Mouse (Mus musculus): Measurements from ENCODE around the gene Pdk4. TPM values are rescaled to one million over a fixed set of nuclear protein-coding genes. Genes with fewer than 3 reads are reported as not detected.
A peak's percentile ranks its signal among the peaks of the same experiment; 100 is the strongest.

Gene Pdk4
- polyA plus RNA-seq (2016; fragmentation: Nextera tagmentation; extraction: Ambion mirVana), result 0.63 TPM in 2 replicates

- no peaks in the 10 kb centered on the region for H3K9me3 ChIP-seq
- peak within 1 kb of the TSS; percentile 65 for H3K4me3 ChIP-seq
- H3K27ac ChIP-seq, result peak within 1 kb of the TSS; percentile 76
- peaks cover 14% of the 10 kb centered on the region for H3K4me1 ChIP-seq
- peak; percentile 50 for DNase-seq (ENCODE audit: extremely low spot score, low spot score)
- 2% methylated on average over 43 of the region's 43 CpGs for WGBS
- peaks cover 28% of the 10 kb centered on the region for H3K27me3 ChIP-seq (ENCODE audit: poor library complexity, severe bottlenecking)
- no peaks in the 10 kb centered on the region for H3K36me3 ChIP-seq (replicated peaks)
These were observed at the start of gene Pdk4 for GRCm38 (mm10) chr6:5495961-5496853. TSS of gene Pdk4 (minus strand) at chr6:5496309.

- H3K27me3 ChIP-seq (ENCODE audit: poor library complexity, severe bottlenecking), result no peaks in the 10 kb centered on the region
- no peaks in the 10 kb centered on the region for H3K36me3 ChIP-seq (replicated peaks)
- WGBS, result 61% methylated on average over 2 of the region's 2 CpGs
- no peak overlapping the region for H3K4me3 ChIP-seq
- DNase-seq (ENCODE audit: extremely low spot score, low spot score), result no peak
- no peaks in the 10 kb centered on the region for H3K4me1 ChIP-seq
- no peaks in the 10 kb centered on the region; the same call in 1 of the 2 replicates for H3K9me3 ChIP-seq
- no peak overlapping the region for H3K27ac ChIP-seq
These were observed 41.8 kb upstream of the Pdk4 start for GRCm38 (mm10) chr6:5537855-5538365.

GRCm38 (mm10) chr6:5535754-5536153 lies 39.6 kb upstream of the Pdk4 start:
- H3K9me3 ChIP-seq, result no peaks in the 10 kb centered on the region
- H3K4me1 ChIP-seq, result no peaks in the 10 kb centered on the region
- no peak for DNase-seq (ENCODE audit: extremely low spot score, low spot score)
- no peaks in the 10 kb centered on the region for H3K27me3 ChIP-seq (ENCODE audit: poor library complexity, severe bottlenecking)
- H3K36me3 ChIP-seq (replicated peaks), result no peaks in the 10 kb centered on the region
- H3K4me3 ChIP-seq, result no peak overlapping the region
- no peak overlapping the region for H3K27ac ChIP-seq

GRCm38 (mm10) chr6:5517091-5517490 lies 21.0 kb upstream of the Pdk4 start:
- no peak for DNase-seq (ENCODE audit: extremely low spot score, low spot score)
- Histone ChIP-seq H3K9me3 (no peaks in the 10 kb centered on the region), H3K27me3 (ENCODE audit: poor library complexity, severe bottlenecking) (no peaks in the 10 kb centered on the region), H3K27ac (no peak overlapping the region), H3K36me3 (replicated peaks) (no peaks in the 10 kb centered on the region), H3K4me1 (peaks cover 3% of the 10 kb centered on the region; the same call in 1 of the 2 replicates), H3K4me3 (no peak overlapping the region)
- 77% methylated on average over 5 of the region's 5 CpGs for WGBS

- Histone ChIP-seq H3K36me3 (replicated peaks) (no peaks in the 10 kb centered on the region), H3K27me3 (ENCODE audit: poor library complexity, severe bottlenecking) (no peaks in the 10 kb centered on the region), H3K27ac (no peak overlapping the region), H3K9me3 (no peaks in the 10 kb centered on the region), H3K4me1 (peaks cover 8% of the 10 kb centered on the region; the same call in 1 of the 2 replicates), H3K4me3 (no peak overlapping the region)
- WGBS, result 68% methylated on average over 5 of the region's 5 CpGs
- DNase-seq (ENCODE audit: extremely low spot score, low spot score), result no peak
These were observed 13.6 kb upstream of the Pdk4 start for GRCm38 (mm10) chr6:5509757-5510156.

- H3K27ac ChIP-seq, result no peak overlapping the region
- WGBS, result 65% methylated on average over 5 of the region's 5 CpGs
- H3K36me3 ChIP-seq (replicated peaks), result no peaks in the 10 kb centered on the region
- peaks cover 8% of the 10 kb centered on the region; the same call in 1 of the 2 replicates for H3K4me1 ChIP-seq
- no peaks in the 10 kb centered on the region for H3K9me3 ChIP-seq
- DNase-seq (ENCODE audit: extremely low spot score, low spot score), result no peak
- H3K4me3 ChIP-seq, result no peak overlapping the region
- H3K27me3 ChIP-seq (ENCODE audit: poor library complexity, severe bottlenecking), result no peaks in the 10 kb centered on the region
These were observed 13.2 kb upstream of the Pdk4 start for GRCm38 (mm10) chr6:5509303-5509702.

- WGBS, result 89% methylated on average over 5 of the region's 5 CpGs
- no peaks in the 10 kb centered on the region for H3K9me3 ChIP-seq
- no peak overlapping the region for H3K27ac ChIP-seq
- H3K4me1 ChIP-seq, result peaks cover 8% of the 10 kb centered on the region; the same call in 1 of the 2 replicates
- no peaks in the 10 kb centered on the region for H3K27me3 ChIP-seq (ENCODE audit: poor library complexity, severe bottlenecking)
- DNase-seq (ENCODE audit: extremely low spot score, low spot score), result no peak
- H3K36me3 ChIP-seq (replicated peaks), result no peaks in the 10 kb centered on the region
- no peak overlapping the region for H3K4me3 ChIP-seq
These were observed 11.7 kb upstream of the Pdk4 start for GRCm38 (mm10) chr6:5507821-5508220.

- Histone ChIP-seq H3K27me3 (ENCODE audit: poor library complexity, severe bottlenecking) (no peaks in the 10 kb centered on the region), H3K4me3 (no peak overlapping the region), H3K9me3 (no peaks in the 10 kb centered on the region), H3K27ac (no peak overlapping the region), H3K36me3 (replicated peaks) (no peaks in the 10 kb centered on the region), H3K4me1 (peaks cover 8% of the 10 kb centered on the region; the same call in 1 of the 2 replicates)
- no peak for DNase-seq (ENCODE audit: extremely low spot score, low spot score)
- 92% methylated on average over 3 of the region's 3 CpGs for WGBS
These were observed 10.2 kb upstream of the Pdk4 start for GRCm38 (mm10) chr6:5506271-5506670.

- Histone ChIP-seq H3K36me3 (replicated peaks) (no peaks in the 10 kb centered on the region), H3K9me3 (no peaks in the 10 kb centered on the region), H3K27ac (no peak overlapping the region), H3K4me1 (no peaks in the 10 kb centered on the region), H3K27me3 (ENCODE audit: poor library complexity, severe bottlenecking) (0 out of 2 replicates have a peak, but pooled peaks cover under 1% of the 10 kb centered on the region), H3K4me3 (no peak overlapping the region)
- DNase-seq (ENCODE audit: extremely low spot score, low spot score), result no peak
- 94% methylated on average over 1 of the region's 1 CpGs for WGBS
These were observed 6.7 kb upstream of the Pdk4 start for GRCm38 (mm10) chr6:5502810-5503209.

- peaks cover 5% of the 10 kb centered on the region for H3K4me1 ChIP-seq
- H3K36me3 ChIP-seq (replicated peaks), result no peaks in the 10 kb centered on the region
- H3K27ac ChIP-seq, result no peak overlapping the region
- peaks cover 12% of the 10 kb centered on the region for H3K27me3 ChIP-seq (ENCODE audit: poor library complexity, severe bottlenecking)
- H3K4me3 ChIP-seq, result no peak overlapping the region
- no peak for DNase-seq (ENCODE audit: extremely low spot score, low spot score)
- H3K9me3 ChIP-seq, result no peaks in the 10 kb centered on the region
- 88% methylated on average over 10 of the region's 10 CpGs for WGBS
These were observed 5.4 kb upstream of the Pdk4 start for GRCm38 (mm10) chr6:5501551-5501950.

- Histone ChIP-seq H3K9me3 (no peaks in the 10 kb centered on the region), H3K4me3 (no peak overlapping the region), H3K27ac (no peak overlapping the region), H3K27me3 (ENCODE audit: poor library complexity, severe bottlenecking) (peaks cover 28% of the 10 kb centered on the region), H3K4me1 (peaks cover 14% of the 10 kb centered on the region), H3K36me3 (replicated peaks) (no peaks in the 10 kb centered on the region)
- DNase-seq (ENCODE audit: extremely low spot score, low spot score), result no peak
- WGBS, result 91% methylated on average over 11 of the region's 11 CpGs
These were observed 2.6 kb upstream of the Pdk4 start for GRCm38 (mm10) chr6:5498740-5499139.

GRCm38 (mm10) chr6:5496854-5497235 lies 736 bp upstream of the Pdk4 start:
- Histone ChIP-seq H3K36me3 (replicated peaks) (no peaks in the 10 kb centered on the region), H3K27ac (no peak overlapping the region), H3K4me3 (peak overlapping the region; percentile 65; the same call in 1 of the 2 replicates), H3K27me3 (ENCODE audit: poor library complexity, severe bottlenecking) (peaks cover 28% of the 10 kb centered on the region), H3K4me1 (peaks cover 14% of the 10 kb centered on the region), H3K9me3 (no peaks in the 10 kb centered on the region)
- 50% methylated on average over 3 of the region's 3 CpGs for WGBS
- DNase-seq (ENCODE audit: extremely low spot score, low spot score), result no peak

- Histone ChIP-seq H3K27ac (no peak overlapping the region), H3K27me3 (ENCODE audit: poor library complexity, severe bottlenecking) (no peaks in the 10 kb centered on the region), H3K4me1 (no peaks in the 10 kb centered on the region), H3K4me3 (no peak overlapping the region), H3K36me3 (replicated peaks) (no peaks in the 10 kb centered on the region), H3K9me3 (no peaks in the 10 kb centered on the region)
- WGBS, result 89% methylated on average over 7 of the region's 7 CpGs
- DNase-seq (ENCODE audit: extremely low spot score, low spot score), result no peak
These were observed 11.1 kb downstream of the Pdk4 start for GRCm38 (mm10) chr6:5485028-5485427.
